Mouse (Mus musculus) liver, embryonic 14.5 days (tissue): ENCODE results near the gene Tspo. TPM values are rescaled to one million over a fixed set of nuclear protein-coding genes. Genes with fewer than 3 reads are reported as not detected.

Source experiments
- ATAC-seq: fragments of 200-750 bp; cut with Nextera tagmentation; 2 replicates; pipeline ENCODE4 v1.8.0; 2017; ENCODE audit warnings: moderate number of reproducible peaks, mild to moderate bottlenecking, moderate library complexity; ENCODE audit not compliant: insufficient read depth
- DNase-seq, 3 experiments: peaks; one replicate each; pipeline ENCODE4 v3.0.0-alpha.2; 2012 to 2013; ENCODE audit warnings: low read depth in 3 of 3, low spot score in 3 of 3
- H3K27ac ChIP-seq: fragments of 300-500 bp; sonication (generic); 2 replicates; pipeline ENCODE4 v1.5.1; 2014; ENCODE audit warnings: moderate library complexity, mild to moderate bottlenecking, control low read depth, inconsistent platforms
- H3K27me3 ChIP-seq: fragments of 300-500 bp; sonication (generic); 2 replicates; pipeline ENCODE4 v1.6.1; 2014; ENCODE audit warnings: mild to moderate bottlenecking, low read length, moderate library complexity; ENCODE audit not compliant: control insufficient read depth, insufficient read depth
- H3K36me3 ChIP-seq: fragments of 300-500 bp; sonication (generic); replicated peaks from 2 replicates; pipeline ENCODE4 v1.6.1; 2014; ENCODE audit warnings: low read depth; ENCODE audit not compliant: control insufficient read depth, insufficient read depth
- H3K4me1 ChIP-seq, 2 experiments: fragments of 200-500 bp in 1 of 2; fragments of 300-500 bp in 1 of 2; sonication (generic) in 1 of 2; replicated peaks; 2 replicates each; pipeline ENCODE4 v1.6.1; 2012 to 2014; ENCODE audit warnings: antibody characterized with exemption in 1 of 2, inconsistent platforms in 1 of 2, low read length in 1 of 2; ENCODE audit not compliant: control insufficient read depth in 2 of 2, insufficient read depth in 2 of 2
- H3K4me2 ChIP-seq: fragments of 300-500 bp; sonication (generic); 2 replicates; pipeline ENCODE4 v1.6.1; 2014; ENCODE audit warnings: low read depth, mild to moderate bottlenecking, control low read depth, moderate library complexity
- H3K4me3 ChIP-seq, 2 experiments: fragments of 200-500 bp in 1 of 2; fragments of 300-500 bp in 1 of 2; sonication (generic) in 1 of 2; 2 replicates each; pipeline ENCODE4 v1.5.1; 2012 to 2014; ENCODE audit warnings: low read depth in 2 of 2, low read length in 2 of 2, mild to moderate bottlenecking in 2 of 2, control low read depth in 1 of 2, inconsistent platforms in 1 of 2, moderate library complexity in 1 of 2; ENCODE audit not compliant: insufficient read depth in 1 of 2
- H3K9ac ChIP-seq: fragments of 300-500 bp; sonication (generic); replicated peaks from 2 replicates; pipeline ENCODE4 v1.6.1; 2014; ENCODE audit warnings: mild to moderate bottlenecking, control low read depth, moderate library complexity
- H3K9me3 ChIP-seq: fragments of 300-500 bp; sonication (generic); 2 replicates; pipeline ENCODE4 v1.6.1; 2016; ENCODE audit warnings: low read length, mixed read lengths; ENCODE audit not compliant: control insufficient read depth
- CTCF ChIP-seq: IDR thresholded peaks from 2 replicates; pipeline ENCODE4 v1.5.1; 2016; ENCODE audit warnings: antibody characterized with exemption, low read depth, control low read depth
- EP300 ChIP-seq: IDR thresholded peaks from 2 replicates; pipeline ENCODE4 v1.6.1; 2016; ENCODE audit warnings: antibody characterized with exemption, low read depth
- WGBS: fragments of 180-500 bp; shearing (Covaris S2); extraction: QIAGEN DNeasy Blood & Tissue Kit; methylation state at CpG from one replicate; pipeline ENCODE4 v1.1.7; 2014; ENCODE audit not compliant: insufficient replicate concordance; 5-methylcytosine and 5-hydroxymethylcytosine counted together
- polyA plus RNA-seq, 2 experiments: library from polyadenylated mRNA; depleted of rRNA in 1 of 2; stranded (reverse) in 1 of 2; unstranded in 1 of 2; fragments of >200 nt; fragmentation: Nextera tagmentation in 1 of 2; extraction: Ambion mirVana in 1 of 2; gene quantifications; 2 replicates each; pipeline versions ENCODE4 v1.2.1 to v1.2.3; 2012 to 2014

Gene Tspo
- polyA plus RNA-seq, 2 experiments = 98.4 to 246 TPM

- 40% methylated on average over 3 of the region's 3 CpGs for WGBS
- Histone ChIP-seq H3K4me3 (peak overlapping the region; percentile 55 to 78), H3K9ac (peak overlapping the region; percentile 64), H3K4me2 (peak overlapping the region; percentile 91), H3K27me3 (no peaks in the 10 kb centered on the region), H3K4me1 (peaks cover 27 to 33% of the 10 kb centered on the region in 2 experiments), H3K9me3 (no peaks in the 10 kb centered on the region), H3K27ac (peak overlapping the region; percentile 82), H3K36me3 (no peaks in the 10 kb centered on the region)
- ATAC-seq (peak; percentile 84), DNase-seq (peak; percentile 67 to 70 (median 67))
- TF ChIP-seq EP300 = no peak
Observed at GRCm38 (mm10) chr15:83565434-83565833, 2.0 kb downstream of the Tspo start.

GRCm38 (mm10) chr15:83566006-83566405, 2.6 kb downstream of the Tspo start:
- TF ChIP-seq EP300 = no peak
- no peak for TF ChIP-seq CTCF
- ATAC-seq (no peak), DNase-seq (no peak)
- Histone ChIP-seq H3K4me3 (peak overlapping the region; percentile 40 to 78; a peak in 3 of 4 replicates), H3K4me1 (peaks cover 27 to 33% of the 10 kb centered on the region in 2 experiments), H3K36me3 (no peaks in the 10 kb centered on the region), H3K9me3 (no peaks in the 10 kb centered on the region), H3K9ac (peak overlapping the region; percentile 64; the same call in 1 of the 2 replicates), H3K4me2 (peak overlapping the region; percentile 91), H3K27me3 (no peaks in the 10 kb centered on the region), H3K27ac (peak overlapping the region; percentile 82)
- 63% methylated on average over 5 of the region's 5 CpGs for WGBS

GRCm38 (mm10) chr15:83567728-83568127, 4.3 kb downstream of the Tspo start:
- 70% methylated on average over 3 of the region's 3 CpGs for WGBS
- no peak for ATAC-seq
- no peak overlapping the region; the same call in 1 of the 2 replicates for H3K27ac ChIP-seq

GRCm38 (mm10) chr15:83568544-83568943, 5.2 kb downstream of the Tspo start:
- Histone ChIP-seq H3K4me3 (no peak overlapping the region), H3K4me1 (peaks cover 18 to 23% of the 10 kb centered on the region in 2 experiments), H3K9ac (no peak overlapping the region), H3K36me3 (peaks cover 8% of the 10 kb centered on the region), H3K27ac (no peak overlapping the region), H3K9me3 (no peaks in the 10 kb centered on the region), H3K27me3 (no peaks in the 10 kb centered on the region), H3K4me2 (no peak overlapping the region)
- DNase-seq (no peak), ATAC-seq (no peak)
- WGBS = 78% methylated on average over 5 of the region's 5 CpGs
- TF ChIP-seq CTCF (no peak), EP300 (no peak)

More at GRCm38 (mm10) chr15:83567728-83568127, 4.3 kb downstream of the Tspo start:
- Histone ChIP-seq H3K9ac (no peak overlapping the region), H3K4me2 (no peak overlapping the region), H3K4me1 (peaks cover 21 to 27% of the 10 kb centered on the region in 2 experiments), H3K9me3 (no peaks in the 10 kb centered on the region), H3K36me3 (peaks cover 8% of the 10 kb centered on the region), H3K27me3 (no peaks in the 10 kb centered on the region), H3K4me3 (no peak overlapping the region)
- DNase-seq = no peak
- TF ChIP-seq CTCF (no peak), EP300 (no peak)

GRCm38 (mm10) chr15:83569682-83570081, 6.3 kb downstream of the Tspo start:
- H3K4me3 ChIP-seq = no peak overlapping the region
- no peak overlapping the region for H3K9ac ChIP-seq
- no peak for DNase-seq
- 53% methylated on average over 11 of the region's 11 CpGs for WGBS
- H3K27ac ChIP-seq = no peak overlapping the region
- H3K4me1 ChIP-seq = peaks cover 15 to 20% of the 10 kb centered on the region in 2 experiments
- H3K9me3 ChIP-seq = no peaks in the 10 kb centered on the region
- TF ChIP-seq EP300 (no peak), CTCF (no peak)
- H3K27me3 ChIP-seq = no peaks in the 10 kb centered on the region
- ATAC-seq = no peak
- H3K36me3 ChIP-seq = peaks cover 12% of the 10 kb centered on the region
- H3K4me2 ChIP-seq = no peak overlapping the region
